Mouse (Mus musculus): ENCODE measurements around the gene Ttbk2. TPM values are rescaled to one million over a fixed set of nuclear protein-coding genes. Genes with fewer than 3 reads are reported as not detected.

Gene Ttbk2
- 10 to 100 TPM in 2 of 4 experiments, 1 to 10 TPM in 2; 8.8 to 13.1 (median 11.4) TPM for total RNA-seq (2022)

DNA sequence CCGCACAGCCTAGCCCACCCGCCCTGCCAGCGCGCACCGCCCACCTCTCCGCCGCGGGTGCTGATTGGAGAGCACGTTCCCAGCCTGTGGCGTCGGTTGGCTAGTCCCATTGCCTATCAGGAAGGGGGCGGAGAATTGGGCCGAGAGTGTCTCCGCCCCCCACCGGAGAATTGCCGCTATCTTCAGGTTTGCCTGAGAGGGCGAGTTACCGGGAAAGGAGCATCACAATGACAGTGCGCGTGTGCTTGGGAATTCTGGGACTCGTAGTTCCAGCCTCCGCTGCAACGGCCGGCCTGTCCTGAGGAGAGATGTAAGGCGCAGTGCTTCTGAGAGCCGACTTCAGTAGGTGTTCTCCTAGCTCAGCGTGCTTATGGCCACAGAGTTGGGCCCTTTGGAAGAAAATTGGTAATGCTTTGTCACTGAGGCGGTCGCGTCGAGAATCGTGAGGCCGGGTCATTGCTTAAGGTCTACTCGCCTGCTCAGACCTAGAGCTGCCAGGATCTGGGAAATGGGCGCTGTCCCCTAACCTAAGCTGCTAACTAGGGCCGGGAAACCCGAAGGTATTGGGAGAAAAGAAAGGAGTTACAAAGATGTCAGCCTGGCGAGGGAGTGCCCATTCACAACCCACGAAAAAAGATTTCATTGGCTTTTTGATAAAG is at the start of gene Ttbk2:
Ttbk2 (minus strand) TSS at position 181 of the 659 bp plus-strand sequence.
- peak; percentile 98 for DNase-seq (ENCODE audit: low spot score)

DNA sequence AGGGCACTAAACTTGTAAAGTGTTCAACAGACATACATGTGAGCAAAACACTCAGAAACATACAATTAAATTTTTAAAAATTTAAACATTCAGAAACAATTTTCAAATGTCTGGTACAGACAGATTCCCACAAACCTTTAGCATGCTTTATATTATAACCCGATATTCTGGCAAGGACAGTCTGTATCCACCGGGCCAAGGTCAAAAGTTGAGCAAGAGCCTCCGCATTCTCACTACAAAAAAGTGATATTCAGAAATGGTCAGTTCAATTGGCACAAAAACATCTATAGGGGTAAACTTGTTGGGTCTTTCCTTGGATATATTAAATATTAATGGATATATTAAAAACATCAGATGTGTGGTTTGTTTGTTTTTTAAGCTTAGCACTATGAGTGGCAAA is 46.0 kb upstream of the Ttbk2 start:
- no peak for DNase-seq (ENCODE audit: low spot score)

DNA sequence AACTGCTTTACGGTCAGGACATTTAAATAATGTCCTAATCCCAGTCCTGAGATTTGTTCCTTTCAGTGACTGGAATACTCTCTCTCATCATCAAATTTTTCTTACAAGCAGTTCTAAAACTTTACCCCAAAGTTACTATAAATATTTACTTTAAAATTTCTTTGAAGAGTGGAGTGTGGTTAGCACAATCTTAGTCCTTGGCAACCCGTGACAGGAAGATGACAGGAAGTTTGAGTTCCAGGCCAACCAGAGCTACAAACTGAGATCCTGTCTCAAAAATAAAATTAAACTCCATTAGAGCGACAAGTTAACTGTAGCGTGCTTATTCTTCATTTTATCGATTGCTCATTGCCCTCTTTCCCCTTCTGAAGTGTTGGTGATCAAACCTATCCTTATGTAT is 37.2 kb upstream of the Ttbk2 start:
- no peak for DNase-seq (ENCODE audit: low spot score)

DNA sequence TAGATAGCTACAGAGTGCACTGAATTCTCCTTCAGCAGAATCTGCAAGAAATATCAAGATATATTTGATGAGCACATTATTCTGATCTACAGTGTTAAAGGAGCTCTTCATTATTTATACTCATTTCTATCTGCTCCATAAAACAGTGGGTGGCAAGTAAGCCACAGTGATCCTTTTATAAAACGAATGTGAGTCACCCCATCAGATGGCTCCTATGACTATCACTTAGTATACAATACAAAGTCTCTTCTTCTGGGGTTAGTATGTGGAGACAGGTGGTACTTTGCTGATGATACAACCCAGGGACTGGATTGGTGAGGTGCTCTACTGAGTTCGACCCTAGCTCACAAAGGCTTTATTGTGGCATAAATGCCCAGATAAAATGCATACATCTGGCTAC is 22.8 kb upstream of the Ttbk2 start:
- DNase-seq (ENCODE audit: low spot score): no peak

DNA sequence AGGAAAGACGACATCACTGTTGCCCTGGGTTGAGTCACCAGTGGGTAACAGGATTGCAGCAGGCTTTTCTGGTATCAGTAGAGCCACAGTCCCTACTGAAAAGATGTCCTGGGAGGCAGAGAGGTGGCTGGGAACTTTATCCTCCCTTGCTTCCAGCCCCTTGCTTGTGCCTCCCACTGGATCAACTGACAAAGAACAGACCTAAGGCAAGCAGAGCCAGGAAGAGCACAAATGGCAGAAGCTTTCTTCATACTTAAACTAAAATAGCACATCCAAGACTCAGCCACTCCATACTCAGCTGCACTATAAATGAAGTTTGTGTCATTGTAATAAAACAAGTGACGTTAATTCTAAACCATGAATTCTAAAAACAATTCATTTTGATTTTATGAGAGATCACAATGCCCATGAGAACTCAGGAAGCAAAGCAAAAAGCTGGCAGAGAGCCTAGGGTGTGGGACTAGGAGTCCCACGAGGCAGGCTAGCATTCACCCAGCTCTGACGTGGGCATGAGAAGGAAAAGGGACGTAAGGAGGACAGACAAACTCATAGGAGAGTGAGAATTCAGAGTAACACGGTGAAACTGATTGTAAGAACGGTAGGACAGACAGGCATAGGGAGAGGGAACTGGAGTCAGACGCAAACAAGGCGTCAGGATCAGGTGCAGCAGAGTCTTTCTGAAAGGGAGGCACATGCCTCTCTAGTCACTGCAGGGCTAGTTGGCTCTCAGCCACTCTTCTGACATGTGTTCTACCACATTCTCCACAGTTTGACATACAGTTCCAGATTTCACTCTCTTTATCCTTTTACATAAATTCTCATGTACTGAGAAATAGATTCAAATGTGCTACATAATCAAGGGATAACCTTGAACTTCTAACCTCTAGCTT is 21.3 kb upstream of the Ttbk2 start:
- no peak for DNase-seq (ENCODE audit: low spot score)

DNA sequence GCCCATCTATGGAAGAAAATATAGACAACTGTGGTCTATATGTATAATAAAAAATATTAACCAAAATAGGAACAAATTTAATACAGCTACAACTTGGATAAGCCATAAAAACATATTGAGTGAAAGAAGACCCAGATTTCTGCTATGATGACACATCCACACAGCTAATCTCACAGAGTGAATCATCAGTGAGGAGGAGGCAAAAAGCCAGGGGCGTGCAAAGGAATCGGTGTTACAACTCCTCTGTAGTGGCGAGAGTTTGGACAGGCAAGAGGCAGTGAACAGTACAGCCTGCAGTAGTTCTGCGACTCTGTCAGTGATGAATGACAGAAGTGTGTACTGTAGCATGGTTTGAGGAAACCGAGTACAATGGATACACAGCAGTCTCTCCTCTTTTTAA is 16.9 kb upstream of the Ttbk2 start:
- DNase-seq (ENCODE audit: low spot score): no peak

DNA sequence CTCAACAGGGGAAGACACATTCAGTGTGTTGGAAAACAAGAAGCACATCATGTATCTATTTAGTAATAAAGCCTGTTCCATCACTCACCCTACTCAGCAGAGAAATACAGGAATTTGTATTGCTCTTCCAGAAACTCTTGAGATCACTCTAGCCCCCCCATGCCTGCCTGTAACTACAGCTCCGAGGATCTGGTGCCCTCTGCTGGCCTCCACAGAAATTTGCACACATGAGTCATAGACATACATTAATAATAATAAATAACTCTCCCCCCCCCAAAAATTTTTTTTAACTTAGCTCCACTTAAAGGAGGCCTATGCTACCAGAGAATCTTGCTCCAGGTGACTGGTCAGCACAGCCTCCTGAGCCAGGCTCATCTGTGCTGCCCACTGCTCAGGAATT is 16.2 kb upstream of the Ttbk2 start:
- DNase-seq (ENCODE audit: low spot score): no peak

DNA sequence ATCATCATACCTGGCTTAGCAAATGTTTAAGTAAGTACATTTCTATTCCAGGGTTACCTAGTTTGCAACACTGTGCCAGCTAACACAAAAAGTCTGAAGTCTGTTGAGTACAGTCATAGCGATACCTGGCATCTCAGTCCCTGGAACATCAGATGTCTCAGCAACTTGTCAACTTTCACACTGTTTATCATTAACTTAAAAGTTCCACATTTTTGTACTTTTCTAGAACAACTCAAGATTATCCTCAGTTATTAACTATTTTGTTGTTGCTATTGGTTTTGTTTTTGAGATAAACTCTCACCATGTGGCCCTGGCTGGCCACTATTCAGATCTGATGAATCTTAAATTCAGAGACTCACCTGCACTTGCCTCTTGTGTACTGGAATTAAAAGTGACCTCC is 13.0 kb upstream of the Ttbk2 start:
- no peak for DNase-seq (ENCODE audit: low spot score)

DNA sequence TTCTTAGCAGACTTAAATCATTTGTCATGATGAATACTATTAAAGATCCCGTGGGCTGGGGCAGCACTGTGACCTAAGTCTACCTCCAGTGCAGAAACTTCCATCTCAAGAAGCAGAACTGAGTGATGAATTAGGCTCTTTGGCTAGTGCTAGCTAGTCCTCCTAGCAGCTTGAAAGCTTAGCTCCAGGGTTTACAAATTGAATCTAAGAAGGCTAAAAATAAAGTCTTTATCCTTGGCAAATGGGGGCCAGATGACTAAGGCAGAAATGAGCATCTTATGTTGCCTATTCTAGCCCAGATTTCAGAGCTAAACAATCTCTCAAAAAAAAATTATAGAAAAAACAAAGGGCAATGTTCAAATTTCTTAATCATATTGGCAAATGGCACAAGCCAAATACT is 10.3 kb upstream of the Ttbk2 start:
- no peak for DNase-seq (ENCODE audit: low spot score)

DNA sequence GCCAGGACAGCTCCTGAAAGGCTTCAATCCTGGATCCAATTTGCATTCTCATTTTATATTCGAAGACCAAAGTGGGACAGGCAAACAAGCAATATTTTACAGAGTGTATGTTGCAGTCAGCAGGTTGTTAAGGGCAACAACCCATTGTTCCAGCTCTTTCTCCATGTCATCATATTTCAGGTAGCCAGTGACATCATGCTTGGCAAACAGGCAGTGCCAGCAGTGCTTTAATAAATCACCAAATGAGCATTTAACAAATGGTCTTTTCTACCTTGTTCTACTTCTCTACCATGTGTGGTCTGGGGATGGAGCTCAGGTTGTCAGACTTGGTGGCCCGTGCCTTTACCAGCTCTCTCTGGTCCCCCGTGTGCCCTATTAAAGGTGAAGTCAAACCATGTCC is 7.7 kb upstream of the Ttbk2 start:
- no peak for DNase-seq (ENCODE audit: low spot score)

DNA sequence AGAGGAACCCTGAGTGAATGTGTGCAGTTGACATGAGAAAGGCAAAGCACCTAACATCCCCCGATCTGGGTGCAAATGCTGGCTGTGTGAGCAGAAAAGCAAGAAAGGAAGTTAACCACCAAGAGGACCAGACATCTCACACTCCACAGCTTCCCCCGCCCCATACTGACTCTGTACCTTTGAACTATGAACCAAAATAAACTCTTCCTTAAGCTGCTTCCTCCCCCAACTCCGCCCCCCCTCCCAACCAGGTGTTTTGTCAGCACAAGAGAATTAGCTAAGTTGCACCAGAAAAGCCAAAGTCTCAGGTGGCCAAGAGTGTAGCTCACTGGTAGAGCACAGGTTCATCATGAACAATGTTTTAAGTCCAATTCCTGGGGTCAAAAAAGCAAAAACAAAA is 2.7 kb upstream of the Ttbk2 start:
- DNase-seq (ENCODE audit: low spot score): no peak

DNA sequence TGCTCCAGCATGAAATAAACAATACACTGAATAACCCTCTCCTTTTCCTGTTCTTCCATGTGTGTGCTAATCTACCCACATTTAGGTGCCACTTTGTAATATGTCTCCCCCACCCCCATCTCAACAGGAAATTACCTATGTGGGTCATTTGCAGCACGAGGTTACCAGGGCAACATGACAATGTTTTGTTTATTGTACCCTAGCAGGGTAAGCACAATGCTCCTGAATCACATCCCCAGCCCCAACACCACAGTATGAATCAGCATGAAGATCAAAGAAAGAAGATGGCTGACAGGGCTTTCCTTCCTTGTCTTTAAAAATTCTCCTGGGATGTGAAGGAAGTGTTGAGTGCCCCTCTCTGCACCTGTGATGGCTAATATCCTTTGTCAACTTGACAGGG is 2.2 kb upstream of the Ttbk2 start:
- no peak for DNase-seq (ENCODE audit: low spot score)

DNA sequence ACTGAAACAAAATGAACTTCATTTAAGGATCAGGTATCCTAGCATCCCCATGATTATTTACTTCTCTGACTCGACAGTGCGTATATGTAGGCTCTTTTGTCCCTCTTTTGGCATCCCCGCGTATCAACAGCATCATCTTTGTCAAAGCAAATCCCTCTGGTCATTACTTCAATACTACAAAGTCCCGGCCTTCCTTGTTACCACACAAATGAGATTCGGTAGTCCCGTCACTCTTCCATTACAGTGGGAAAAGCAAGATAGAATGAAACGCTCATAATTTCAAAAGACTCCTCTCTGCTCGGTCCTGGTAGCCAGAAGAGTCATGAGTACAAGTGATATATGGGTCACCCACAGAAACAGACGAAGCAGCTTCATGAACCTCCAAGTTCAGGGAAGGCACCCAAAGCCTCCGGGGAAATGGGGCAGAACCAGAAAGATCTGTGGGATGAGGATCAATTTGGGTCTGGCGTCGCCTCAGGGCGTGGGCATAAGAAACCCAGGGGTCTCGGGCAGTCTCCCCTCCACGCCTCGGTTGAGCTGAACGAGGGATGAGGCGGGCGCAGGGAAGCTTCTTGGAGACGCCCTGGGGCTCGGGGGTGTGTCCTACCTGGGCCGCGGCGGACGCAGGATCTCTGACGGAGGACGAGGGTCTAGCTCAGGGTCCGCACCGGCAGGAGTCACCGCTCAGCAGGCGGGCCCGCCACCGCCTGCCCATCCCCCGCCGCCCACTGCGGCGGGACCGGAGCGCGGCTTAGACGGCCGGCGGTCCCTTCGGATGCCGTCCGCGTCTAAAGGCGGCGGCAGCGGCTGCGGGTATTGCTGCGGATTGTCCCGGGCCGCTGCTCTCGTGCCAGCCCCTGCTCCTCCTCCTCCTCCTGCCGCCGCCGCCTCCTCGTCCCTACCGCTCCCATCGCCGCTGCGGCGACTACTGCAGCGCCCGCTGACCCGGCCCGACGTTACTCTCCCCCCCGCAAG is 668 bp downstream of the Ttbk2 start, which contains the start of gene Cdan1:
Cdan1 (minus strand) TSS at position 680 of the 975 bp plus-strand sequence.
- peak; percentile 15 for DNase-seq (ENCODE audit: low spot score)

DNA sequence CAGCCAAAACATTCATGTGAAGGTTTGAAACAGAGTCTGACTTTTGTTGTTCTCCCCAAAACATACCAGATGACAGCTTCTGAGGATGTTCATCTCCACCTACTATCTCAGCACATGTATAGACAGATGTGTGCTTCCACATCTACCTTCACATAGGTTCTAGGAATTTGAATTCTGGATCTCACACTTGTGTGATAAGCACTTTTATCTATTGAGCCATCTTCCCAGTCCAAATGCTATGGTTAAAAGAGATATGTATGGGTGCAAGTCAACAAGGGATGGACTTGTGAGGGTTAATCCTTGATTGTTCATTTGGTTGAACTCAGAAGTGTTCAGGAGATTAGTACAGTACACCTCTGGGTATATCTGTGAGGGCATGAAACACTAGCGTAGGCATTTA is 5.1 kb downstream of the Ttbk2 start:
- no peak for DNase-seq (ENCODE audit: low spot score)

DNA sequence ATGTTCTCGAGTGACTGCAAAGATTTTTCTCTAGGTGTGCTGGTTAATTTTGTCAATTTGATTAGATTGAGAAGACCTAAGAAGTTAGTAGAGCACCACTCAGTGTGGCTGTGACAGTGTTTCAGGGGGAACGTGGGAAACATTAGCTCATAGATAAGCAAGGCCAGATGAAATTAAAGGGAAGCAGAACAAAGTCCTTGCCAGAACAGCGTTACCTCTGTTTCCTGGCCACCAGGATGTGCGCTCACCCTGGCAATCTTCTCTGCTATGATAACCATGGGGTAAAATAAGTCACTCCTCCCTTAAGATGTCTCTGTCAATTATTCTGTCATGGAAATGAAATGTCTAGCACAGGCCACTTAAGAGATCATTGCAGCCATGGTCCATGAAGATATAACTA is 6.4 kb downstream of the Ttbk2 start:
- DNase-seq (ENCODE audit: low spot score): no peak

DNA sequence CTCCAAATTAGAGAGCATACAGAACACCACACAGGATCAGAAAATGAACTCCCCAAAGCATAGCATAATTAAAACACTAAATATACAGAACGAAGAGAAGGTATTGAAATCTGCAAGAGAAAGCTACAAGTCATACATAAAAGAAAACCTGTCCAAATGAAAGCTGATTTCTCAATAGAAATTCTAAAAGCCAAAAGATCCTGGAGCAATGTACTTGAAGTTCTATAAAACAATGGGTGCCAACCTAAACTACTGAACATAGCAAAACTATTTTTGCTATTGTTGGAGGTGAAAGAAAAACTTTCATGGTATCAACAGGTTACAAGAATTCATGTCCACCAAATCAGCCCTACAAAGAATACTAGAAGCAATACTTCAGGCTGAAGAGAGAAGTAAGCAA is 9.2 kb downstream of the Ttbk2 start:
- no peak for DNase-seq (ENCODE audit: low spot score)

DNA sequence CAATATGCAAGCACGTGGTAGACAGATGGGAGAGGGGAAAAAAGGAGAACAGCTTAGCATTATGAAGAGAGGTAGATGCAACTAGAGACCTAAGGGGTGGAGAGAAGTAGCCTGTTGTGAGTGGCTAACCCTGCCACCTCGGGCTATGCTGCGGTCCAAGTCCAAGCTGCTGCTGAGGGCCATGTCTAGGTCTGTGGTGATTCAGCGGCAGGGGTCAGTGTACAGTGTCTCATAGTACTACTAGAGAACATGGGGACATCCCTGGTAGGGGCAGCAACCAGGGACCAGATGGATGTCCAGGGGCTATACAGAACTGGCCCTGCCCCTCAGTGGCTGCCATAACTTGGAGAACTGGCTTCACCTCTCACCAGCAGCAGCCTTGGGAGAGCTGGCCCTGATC is 15.2 kb downstream of the Ttbk2 start:
- DNase-seq (ENCODE audit: low spot score): no peak

DNA sequence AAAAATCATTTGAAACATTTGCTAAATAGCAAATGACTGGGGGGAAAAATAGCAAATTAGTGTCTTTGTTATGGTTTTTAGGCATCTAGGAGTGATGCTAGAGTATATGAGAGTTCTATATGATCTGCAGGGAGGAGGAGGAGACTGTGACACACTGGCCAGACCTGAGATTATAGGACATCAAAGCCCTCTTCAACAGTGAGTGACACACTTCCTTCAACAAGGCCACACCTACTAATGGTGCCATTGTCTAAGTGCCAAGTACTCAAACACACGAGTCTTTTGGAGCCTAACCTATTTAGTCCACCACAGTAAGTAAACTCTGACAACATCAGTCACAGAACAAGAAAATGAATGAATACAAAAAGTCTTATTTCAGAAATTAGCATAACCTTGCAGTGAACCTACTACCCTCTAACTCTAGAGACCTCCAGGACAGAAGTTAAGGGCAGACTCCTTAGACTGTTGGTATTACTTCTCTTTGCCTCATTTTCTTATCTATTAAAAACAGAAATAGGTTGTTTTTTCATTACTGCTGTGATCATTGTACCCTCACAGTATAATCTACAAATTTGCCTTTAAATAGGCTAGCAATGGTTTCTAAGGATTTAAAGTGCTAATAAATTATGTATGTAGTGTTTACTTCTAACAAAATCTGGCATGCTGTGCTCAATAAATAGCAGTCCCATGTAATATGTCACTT is 23.3 kb downstream of the Ttbk2 start:
- DNase-seq (ENCODE audit: low spot score): no peak

DNA sequence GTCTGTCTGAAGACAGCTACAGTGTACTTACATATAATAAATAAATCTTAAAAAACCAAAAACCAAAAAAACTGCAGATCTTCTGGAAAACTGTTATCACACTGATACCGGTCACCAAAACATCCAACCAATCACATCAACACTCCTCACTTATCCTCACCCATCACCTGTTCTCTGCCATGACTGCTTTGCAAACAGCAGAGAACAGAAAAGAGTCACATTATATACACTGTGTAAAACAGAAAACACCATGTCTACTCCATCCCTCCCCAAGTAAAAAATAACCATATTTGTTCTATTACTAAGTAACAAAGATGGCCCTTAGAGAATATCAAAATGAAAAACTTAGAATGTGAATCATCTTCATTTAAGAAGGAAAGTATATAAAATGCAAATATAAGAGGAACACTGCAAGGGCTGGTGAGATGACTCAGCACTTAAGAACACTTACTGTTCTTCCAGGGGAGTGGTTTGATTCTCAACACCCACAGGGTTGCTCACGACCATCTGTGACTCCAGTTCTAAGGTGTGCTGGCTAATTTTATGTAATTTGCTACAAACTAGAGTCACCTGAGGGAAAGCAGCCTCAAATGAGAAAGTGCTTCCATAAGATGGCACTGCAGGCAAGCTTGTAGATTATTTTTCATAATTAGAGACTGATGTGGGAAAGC is 80.0 kb downstream of the Ttbk2 start:
- no peak for DNase-seq (ENCODE audit: low spot score)

DNA sequence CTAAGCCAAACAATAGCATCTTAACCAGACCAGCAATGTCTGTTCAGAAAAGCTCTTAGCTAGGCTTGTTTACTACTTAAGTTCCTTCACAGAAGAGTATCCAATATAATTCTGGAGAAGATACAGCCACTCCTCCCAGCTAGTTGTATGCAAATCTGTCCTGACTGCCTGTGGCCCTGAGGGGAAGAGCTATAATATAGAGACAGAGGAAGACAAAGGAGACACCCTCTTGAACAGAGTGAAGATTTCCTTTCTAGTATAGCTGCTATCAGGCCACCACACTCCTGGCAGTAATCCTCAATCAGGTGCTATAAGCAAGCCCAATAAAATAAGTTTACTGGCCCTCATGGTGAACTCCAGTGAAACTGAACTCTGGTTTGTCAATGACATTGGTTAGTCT is 88.5 kb downstream of the Ttbk2 start:
- DNase-seq (ENCODE audit: low spot score): no peak

DNA sequence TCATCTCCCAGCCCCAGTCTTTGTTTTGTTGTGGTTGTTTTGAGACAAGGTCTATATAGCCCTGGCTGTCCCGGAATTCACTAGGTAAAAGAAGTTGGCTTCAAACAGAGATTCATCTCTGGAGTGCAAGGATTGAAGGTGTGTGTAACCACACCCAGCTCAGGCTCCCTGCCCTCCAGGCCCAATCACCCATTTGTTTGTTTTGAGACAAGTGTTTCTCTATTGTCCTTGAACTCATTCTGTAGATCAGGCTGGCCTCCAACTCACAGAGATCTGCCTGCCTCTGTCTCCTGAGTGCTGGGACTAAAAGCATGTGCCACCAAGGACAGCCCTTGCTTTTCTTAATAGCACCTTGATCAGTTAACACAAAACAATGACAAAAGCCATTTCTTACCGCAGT is 102.4 kb downstream of the Ttbk2 start:
- DNase-seq (ENCODE audit: low spot score): no peak

All from heart, adult 8-10 months (tissue).